Mouse (Mus musculus): ENCODE results near the gene Myh9.

The Myh9 gene

GRCm38 (mm10) chr15:77842047-77842843, at the start of gene Myh9:
Gene Myh9, minus strand, starts transcription at chr15:77842175.
- DNase-seq (ENCODE audit: low spot score in 2 of 2) = peak; percentile 99

GRCm38 (mm10) chr15:77891766-77892165, 49.8 kb upstream of the Myh9 start:
- DNase-seq (ENCODE audit: low spot score in 2 of 2) = no peak

GRCm38 (mm10) chr15:77889761-77890422, 47.9 kb upstream of the Myh9 start:
- DNase-seq (ENCODE audit: low spot score in 2 of 2) = no peak

- no peak for DNase-seq (ENCODE audit: low spot score in 2 of 2)
Measured at GRCm38 (mm10) chr15:77888286-77888685, 46.3 kb upstream of the Myh9 start.

- no peak for DNase-seq (ENCODE audit: low spot score in 2 of 2)
Measured at GRCm38 (mm10) chr15:77887093-77887488, 45.1 kb upstream of the Myh9 start.

GRCm38 (mm10) chr15:77886369-77887092, 44.6 kb upstream of the Myh9 start:
- DNase-seq (ENCODE audit: low spot score in 2 of 2) = no peak

- DNase-seq (ENCODE audit: low spot score in 2 of 2) = no peak
Measured at GRCm38 (mm10) chr15:77885945-77886344, 44.0 kb upstream of the Myh9 start.

GRCm38 (mm10) chr15:77885159-77885558, 43.2 kb upstream of the Myh9 start:
- DNase-seq (ENCODE audit: low spot score in 2 of 2) = no peak

- DNase-seq (ENCODE audit: low spot score in 2 of 2) = no peak
Measured at GRCm38 (mm10) chr15:77883697-77884010, 41.7 kb upstream of the Myh9 start.

- no peak for DNase-seq (ENCODE audit: low spot score in 2 of 2)
Measured at GRCm38 (mm10) chr15:77882797-77883696, 41.1 kb upstream of the Myh9 start.

- DNase-seq (ENCODE audit: low spot score in 2 of 2) = no peak
Measured at GRCm38 (mm10) chr15:77882297-77882696, 40.3 kb upstream of the Myh9 start.

GRCm38 (mm10) chr15:77881698-77882097, 39.7 kb upstream of the Myh9 start:
- no peak for DNase-seq (ENCODE audit: low spot score in 2 of 2)

- DNase-seq (ENCODE audit: low spot score in 2 of 2) = no peak
Measured at GRCm38 (mm10) chr15:77880738-77881137, 38.8 kb upstream of the Myh9 start.

- no peak for DNase-seq (ENCODE audit: low spot score in 2 of 2)
Measured at GRCm38 (mm10) chr15:77879756-77880155, 37.8 kb upstream of the Myh9 start.

- peak; percentile 39 to 50 for DNase-seq (ENCODE audit: low spot score in 2 of 2)
Measured at GRCm38 (mm10) chr15:77877209-77877608, 35.2 kb upstream of the Myh9 start.

GRCm38 (mm10) chr15:77876716-77877115, 34.7 kb upstream of the Myh9 start:
- DNase-seq (ENCODE audit: low spot score in 2 of 2) = no peak

GRCm38 (mm10) chr15:77875953-77876352, 34.0 kb upstream of the Myh9 start:
- no peak for DNase-seq (ENCODE audit: low spot score in 2 of 2)

GRCm38 (mm10) chr15:77874807-77875206, 32.8 kb upstream of the Myh9 start:
- no peak for DNase-seq (ENCODE audit: low spot score in 2 of 2)

GRCm38 (mm10) chr15:77874310-77874709, 32.3 kb upstream of the Myh9 start:
- DNase-seq (ENCODE audit: low spot score in 2 of 2) = no peak

GRCm38 (mm10) chr15:77873564-77873963, 31.6 kb upstream of the Myh9 start:
- no peak for DNase-seq (ENCODE audit: low spot score in 2 of 2)

- no peak for DNase-seq (ENCODE audit: low spot score in 2 of 2)
Measured at GRCm38 (mm10) chr15:77872996-77873395, 31.0 kb upstream of the Myh9 start.

GRCm38 (mm10) chr15:77868340-77868739, 26.4 kb upstream of the Myh9 start:
- DNase-seq (ENCODE audit: low spot score in 2 of 2) = no peak

All from spleen, postnatal 36 days (tissue).